Mouse (Mus musculus): ENCODE measurements around the gene Ccdc86. TPM values are rescaled to one million over a fixed set of nuclear protein-coding genes. Genes with fewer than 3 reads are reported as not detected.
A peak's percentile ranks its signal among the peaks of the same experiment; 100 is the strongest.

The Ccdc86 gene
- polyA plus RNA-seq (2016; fragmentation: Nextera tagmentation; extraction: Ambion mirVana): 21.5 and 21.7 TPM in 2 replicates

DNA sequence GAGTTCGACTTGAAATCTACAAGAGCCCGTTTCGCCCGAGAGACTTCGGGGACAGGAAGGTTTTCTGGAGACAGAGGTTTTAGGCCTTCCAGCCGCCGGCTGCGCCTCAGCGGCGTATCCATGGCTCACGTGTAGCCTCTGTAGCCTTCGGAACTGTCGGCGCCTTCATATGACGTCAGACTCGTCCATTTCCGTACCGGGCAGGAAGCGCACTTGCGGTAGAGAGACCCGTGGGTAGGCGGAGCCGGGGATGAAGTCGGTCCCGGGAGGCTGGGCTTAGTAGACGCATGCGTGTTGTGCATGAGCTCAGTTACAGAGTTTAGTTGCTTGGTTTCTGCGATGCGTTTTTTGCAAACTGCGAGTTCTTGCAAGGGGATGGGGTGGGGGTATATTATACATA lies at the start of gene Ccdc86:
Gene Ccdc86, minus strand, starts transcription at position 155 of the 400 bp plus-strand sequence.
- peaks cover 14% of the 10 kb centered on the region for H3K36me3 ChIP-seq
- H3K9me3 ChIP-seq (replicated peaks): no peaks in the 10 kb centered on the region
- peak within 1 kb of the TSS; percentile 72 for H3K4me3 ChIP-seq
- 0% methylated on average over 30 of the region's 30 CpGs for WGBS
- peaks cover 3% of the 10 kb centered on the region; the same call in 1 of the 2 replicates for H3K27me3 ChIP-seq
- peak within 1 kb of the TSS; percentile 100 for H3K4me2 ChIP-seq (replicated peaks)
- ATAC-seq (ENCODE audit: low FRiP score): peak; percentile 98
- H3K4me1 ChIP-seq: peaks cover 39% of the 10 kb centered on the region
- H3K27ac ChIP-seq: peak within 1 kb of the TSS; percentile 23; the same call in 1 of the 2 replicates
- peak within 1 kb of the TSS; percentile 82 for H3K9ac ChIP-seq

DNA sequence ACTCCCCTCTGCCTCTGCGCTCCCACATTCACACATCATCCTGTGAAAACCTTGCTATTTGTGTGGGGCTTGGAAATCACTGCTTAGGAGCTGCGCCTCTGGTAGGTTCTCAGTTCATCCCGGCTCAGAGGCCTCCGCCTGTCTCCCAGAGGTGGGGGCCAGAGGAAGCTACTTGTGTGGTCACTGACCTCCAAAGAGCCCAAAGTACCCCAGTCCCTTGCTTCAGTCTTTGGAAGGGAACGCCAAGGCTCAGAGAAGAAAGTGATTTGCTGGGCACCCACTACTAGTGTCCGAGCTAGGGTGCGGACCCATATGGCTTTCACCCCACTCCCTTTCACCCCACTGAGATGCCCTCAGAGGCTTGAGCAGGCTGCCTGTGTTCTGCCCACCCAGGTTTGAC lies 44.1 kb upstream of the Ccdc86 start, which contains the start of gene Ms4a15:
Gene Ms4a15, minus strand, starts transcription at position 101 of the 400 bp plus-strand sequence.
- Histone ChIP-seq H3K36me3 (no peaks in the 10 kb centered on the region), H3K4me1 (no peaks in the 10 kb centered on the region), H3K9ac (no peak within 1 kb of the TSS), H3K27me3 (no peaks in the 10 kb centered on the region), H3K9me3 (replicated peaks) (no peaks in the 10 kb centered on the region), H3K4me2 (replicated peaks) (no peak within 1 kb of the TSS), H3K27ac (no peak within 1 kb of the TSS), H3K4me3 (no peak within 1 kb of the TSS)
- ATAC-seq (ENCODE audit: low FRiP score): no peak
- WGBS: 84% methylated on average over 7 of the region's 7 CpGs

DNA sequence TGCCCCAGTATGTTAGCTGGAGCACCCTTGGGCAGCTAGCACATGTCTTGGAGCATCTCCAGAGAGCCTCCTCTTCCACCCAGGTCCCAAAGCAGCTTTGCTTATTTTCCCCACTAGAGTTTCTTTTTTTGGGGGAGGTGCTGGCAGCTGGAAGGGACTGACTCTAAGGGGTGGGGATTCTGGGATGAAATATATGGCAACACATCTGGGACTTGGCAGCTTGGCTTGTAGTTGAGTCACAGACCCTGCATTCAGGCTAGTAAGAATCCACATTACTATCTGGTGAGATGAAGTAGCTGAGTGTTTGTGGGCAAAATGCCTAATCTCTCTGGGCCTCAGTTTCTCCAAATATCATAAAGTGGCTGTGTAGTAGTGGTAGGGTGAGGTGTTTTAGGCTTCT lies 42.8 kb upstream of the Ccdc86 start:
- Histone ChIP-seq H3K4me1 (no peaks in the 10 kb centered on the region), H3K27ac (no peak overlapping the region), H3K9me3 (replicated peaks) (no peaks in the 10 kb centered on the region), H3K9ac (no peak overlapping the region), H3K27me3 (no peaks in the 10 kb centered on the region), H3K4me3 (no peak overlapping the region), H3K36me3 (no peaks in the 10 kb centered on the region), H3K4me2 (replicated peaks) (no peak overlapping the region)
- no peak for ATAC-seq (ENCODE audit: low FRiP score)

DNA sequence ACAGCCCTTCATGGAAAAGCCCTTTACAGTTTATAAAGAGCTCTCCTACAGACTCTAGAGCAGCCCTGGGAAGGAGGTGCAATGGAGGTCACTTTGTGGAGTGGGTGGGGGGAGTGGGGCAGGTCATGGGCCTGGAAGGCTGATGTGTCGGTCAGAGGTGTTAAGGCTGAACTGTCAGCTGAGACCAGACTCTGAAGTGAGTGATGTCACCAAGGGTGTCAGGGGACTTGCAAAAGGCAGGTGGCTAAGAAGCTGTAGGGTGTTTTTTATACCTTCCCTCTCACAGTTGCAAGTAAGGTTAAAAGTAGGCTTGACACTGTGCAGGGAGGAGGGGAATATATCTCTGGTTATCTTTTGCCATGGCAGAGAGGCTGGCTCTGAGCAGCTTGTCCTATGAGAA lies 41.7 kb upstream of the Ccdc86 start:
- WGBS: 55% methylated on average over 1 of the region's 1 CpGs
- Histone ChIP-seq H3K4me3 (no peak overlapping the region), H3K27me3 (no peaks in the 10 kb centered on the region), H3K9me3 (replicated peaks) (no peaks in the 10 kb centered on the region), H3K4me1 (no peaks in the 10 kb centered on the region), H3K27ac (no peak overlapping the region), H3K36me3 (no peaks in the 10 kb centered on the region), H3K9ac (no peak overlapping the region), H3K4me2 (replicated peaks) (no peak overlapping the region)
- ATAC-seq (ENCODE audit: low FRiP score): no peak

DNA sequence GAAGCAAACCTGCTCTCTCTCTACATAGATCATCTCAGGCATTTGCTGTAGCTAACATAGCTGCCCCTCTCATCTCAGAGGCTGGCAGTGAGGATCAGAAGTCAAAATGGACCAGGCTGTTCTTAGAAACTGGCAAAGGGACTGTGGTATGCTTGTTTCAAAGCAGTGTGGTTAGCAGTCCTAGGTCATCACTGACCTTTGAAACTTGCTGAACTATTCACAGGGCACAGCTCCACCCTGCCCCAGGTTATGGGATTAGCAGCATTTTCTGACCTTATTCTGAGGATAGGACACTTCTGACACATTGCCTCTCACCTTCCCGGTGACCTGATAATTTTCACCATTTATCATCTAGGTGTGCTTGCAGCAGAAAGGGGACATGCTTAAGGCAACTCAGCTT lies 39.5 kb upstream of the Ccdc86 start:
- Histone ChIP-seq H3K36me3 (no peaks in the 10 kb centered on the region), H3K9me3 (replicated peaks) (no peaks in the 10 kb centered on the region), H3K4me3 (no peak overlapping the region), H3K4me2 (replicated peaks) (no peak overlapping the region), H3K4me1 (no peaks in the 10 kb centered on the region), H3K27me3 (no peaks in the 10 kb centered on the region), H3K27ac (no peak overlapping the region), H3K9ac (no peak overlapping the region)
- WGBS: 88% methylated on average over 1 of the region's 1 CpGs
- ATAC-seq (ENCODE audit: low FRiP score): no peak

DNA sequence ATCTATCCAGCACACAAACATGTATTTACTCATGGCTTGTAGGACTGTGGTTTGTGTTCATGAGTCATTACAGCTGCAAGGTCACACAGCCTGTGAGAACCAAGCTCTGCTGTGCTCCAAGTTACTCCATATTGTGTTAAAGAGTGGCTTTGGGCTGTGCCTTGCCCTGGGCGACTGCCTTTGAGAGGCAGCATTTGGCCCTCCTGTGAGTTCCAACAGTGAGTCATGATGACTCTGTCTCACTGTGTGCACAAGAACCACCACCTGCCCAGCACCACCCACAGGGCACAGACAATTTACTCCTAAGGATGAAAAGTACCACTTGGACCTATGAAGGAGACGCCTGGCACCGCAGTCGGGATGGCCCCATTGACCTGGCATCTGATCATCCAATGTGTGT lies 36.8 kb upstream of the Ccdc86 start:
- 95% methylated on average over 4 of the region's 4 CpGs for WGBS

DNA sequence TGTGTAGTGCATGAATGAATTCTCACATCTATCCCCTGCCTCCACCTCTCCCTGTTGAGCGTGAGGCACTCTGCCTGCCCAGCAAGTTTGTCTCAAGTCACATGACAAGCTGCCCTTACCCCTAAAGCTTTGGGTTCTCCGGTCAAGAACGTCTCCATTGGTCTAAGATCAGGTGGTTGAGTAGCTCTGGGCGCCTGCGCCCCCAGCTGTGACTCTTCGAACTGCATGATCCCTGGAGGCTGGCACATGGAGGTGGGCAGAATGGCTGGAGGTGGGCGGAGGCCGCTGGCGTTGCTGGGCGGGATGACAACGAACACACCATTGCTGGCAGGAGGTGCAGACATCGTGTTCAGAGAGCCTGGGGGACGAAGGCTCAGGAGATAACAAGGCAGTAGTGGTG lies 35.5 kb upstream of the Ccdc86 start:
- H3K9ac ChIP-seq: no peak overlapping the region
- no peaks in the 10 kb centered on the region for H3K36me3 ChIP-seq
- WGBS: 82% methylated on average over 13 of the region's 13 CpGs
- 0 out of 2 replicates have a peak, but pooled peaks cover 3% of the 10 kb centered on the region for H3K27me3 ChIP-seq
- no peaks in the 10 kb centered on the region for H3K9me3 ChIP-seq (replicated peaks)
- no peak overlapping the region for H3K27ac ChIP-seq
- no peak overlapping the region for H3K4me2 ChIP-seq (replicated peaks)
- no peak overlapping the region for H3K4me3 ChIP-seq
- peaks cover 2% of the 10 kb centered on the region for H3K4me1 ChIP-seq
- no peak for ATAC-seq (ENCODE audit: low FRiP score)

More for the DNA sequence above, 36.8 kb upstream of the Ccdc86 start:
- Histone ChIP-seq H3K9ac (no peak overlapping the region), H3K27ac (no peak overlapping the region), H3K4me1 (no peaks in the 10 kb centered on the region), H3K9me3 (replicated peaks) (no peaks in the 10 kb centered on the region), H3K4me2 (replicated peaks) (no peak overlapping the region), H3K4me3 (no peak overlapping the region), H3K36me3 (no peaks in the 10 kb centered on the region), H3K27me3 (0 out of 2 replicates have a peak, but pooled peaks cover 3% of the 10 kb centered on the region)
- no peak for ATAC-seq (ENCODE audit: low FRiP score)

DNA sequence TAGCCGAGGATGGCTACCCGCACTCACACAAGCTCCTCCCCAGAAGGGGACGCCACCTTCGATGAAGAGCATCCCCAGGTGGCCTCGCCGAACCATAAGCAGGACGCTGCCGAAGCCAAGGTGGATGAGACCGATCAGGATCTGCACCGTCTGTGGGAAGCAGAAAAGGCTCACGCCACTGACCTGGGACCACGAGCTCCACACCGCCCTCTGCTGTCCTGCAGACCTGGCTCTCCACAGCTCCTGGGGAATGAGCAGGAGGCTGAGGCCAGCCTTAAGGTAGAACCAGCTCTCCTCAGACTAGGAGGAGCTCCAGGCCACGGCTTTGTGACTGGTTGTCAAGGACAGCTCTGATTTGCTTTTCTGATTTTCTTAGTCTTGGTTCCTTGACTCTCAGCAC lies 34.1 kb upstream of the Ccdc86 start:
- Histone ChIP-seq H3K9ac (no peak overlapping the region), H3K4me1 (peaks cover 4% of the 10 kb centered on the region), H3K4me3 (no peak overlapping the region), H3K36me3 (no peaks in the 10 kb centered on the region), H3K27ac (no peak overlapping the region), H3K27me3 (0 out of 2 replicates have a peak, but pooled peaks cover 3% of the 10 kb centered on the region), H3K4me2 (replicated peaks) (peak overlapping the region; percentile 31), H3K9me3 (replicated peaks) (no peaks in the 10 kb centered on the region)
- no peak for ATAC-seq (ENCODE audit: low FRiP score)
- WGBS: 23% methylated on average over 14 of the region's 14 CpGs

DNA sequence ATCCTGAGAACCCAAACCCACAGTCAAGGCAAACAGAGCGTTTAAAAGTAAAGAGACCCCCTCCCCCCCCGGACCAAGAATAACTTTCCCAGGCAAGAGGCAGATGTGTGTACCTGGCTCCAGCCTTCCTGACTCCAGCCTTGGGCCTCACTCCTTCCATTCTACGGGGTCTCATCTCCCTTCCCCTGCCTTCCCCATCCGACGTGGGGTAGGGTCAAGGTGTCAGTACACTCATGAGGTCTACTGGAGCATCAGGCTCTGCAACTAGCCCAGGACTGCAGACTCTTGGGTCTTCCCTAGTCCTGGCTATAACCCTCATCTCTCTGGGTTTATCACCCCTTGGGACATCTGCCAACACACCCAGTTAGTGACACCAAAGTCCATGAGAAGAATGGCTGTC lies 31.1 kb upstream of the Ccdc86 start:
- ATAC-seq (ENCODE audit: low FRiP score): 0 out of 2 replicates have a peak, but pooled peaks have one; percentile 19
- Histone ChIP-seq H3K27ac (no peak overlapping the region), H3K27me3 (0 out of 2 replicates have a peak, but pooled peaks cover 3% of the 10 kb centered on the region), H3K4me3 (no peak overlapping the region), H3K36me3 (no peaks in the 10 kb centered on the region), H3K4me2 (replicated peaks) (no peak overlapping the region), H3K9me3 (replicated peaks) (no peaks in the 10 kb centered on the region), H3K9ac (no peak overlapping the region), H3K4me1 (peaks cover 4% of the 10 kb centered on the region)
- 92% methylated on average over 5 of the region's 5 CpGs for WGBS

DNA sequence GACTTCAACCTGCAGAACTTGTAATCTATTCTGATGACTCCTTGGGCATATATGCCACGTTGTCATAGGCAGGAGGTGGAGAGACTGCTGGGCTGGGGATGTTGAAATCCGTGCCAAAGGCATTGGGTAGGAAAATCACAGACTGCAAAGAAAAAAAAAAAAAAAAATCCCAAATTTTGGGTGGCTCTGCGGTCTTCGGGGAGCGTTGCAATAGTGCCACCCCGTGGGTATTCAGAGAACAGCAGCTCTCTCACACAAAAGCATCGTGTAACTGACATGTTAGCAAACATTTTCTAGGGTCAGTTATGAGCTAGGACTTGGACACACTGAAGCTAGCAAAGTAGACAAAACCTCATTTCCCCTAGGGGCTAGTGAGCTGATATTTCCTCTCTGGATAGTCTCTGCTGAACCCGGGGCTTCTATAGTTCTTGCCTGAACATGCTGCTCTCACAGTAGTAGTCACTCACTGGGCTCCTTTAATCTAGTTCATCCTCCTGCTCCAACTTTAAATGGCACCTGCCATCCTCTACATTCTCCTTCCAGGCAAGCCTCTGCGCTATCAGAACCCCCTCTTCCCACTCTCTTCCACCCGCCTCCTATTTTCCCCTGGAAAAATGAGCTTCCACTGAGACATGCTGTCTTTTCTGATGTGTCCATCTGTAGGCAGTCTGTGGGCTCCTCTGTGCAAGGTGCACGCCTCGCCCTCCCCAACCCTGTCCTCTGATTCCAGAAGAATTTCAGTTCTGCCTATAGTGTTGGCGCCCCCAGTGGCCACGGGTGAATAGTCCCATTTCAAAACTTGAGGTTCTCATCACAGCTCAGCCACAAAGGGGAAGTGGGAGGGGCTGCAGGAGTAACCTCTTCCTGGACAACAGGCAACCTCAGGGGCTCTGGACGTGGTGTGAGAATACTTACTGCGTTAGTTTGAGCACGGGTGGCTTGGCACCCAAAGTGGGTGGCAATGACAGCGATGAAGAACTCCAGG lies 30.4 kb upstream of the Ccdc86 start:
- WGBS: 14% methylated on average over 18 of the region's 18 CpGs
- H3K36me3 ChIP-seq: no peaks in the 10 kb centered on the region
- H3K4me3 ChIP-seq: no peak overlapping the region
- no peaks in the 10 kb centered on the region for H3K9me3 ChIP-seq (replicated peaks)
- no peak overlapping the region for H3K27ac ChIP-seq
- peak; percentile 48; the same call in 1 of the 2 replicates for ATAC-seq (ENCODE audit: low FRiP score)
- no peak overlapping the region for H3K9ac ChIP-seq
- 0 out of 2 replicates have a peak, but pooled peaks cover 3% of the 10 kb centered on the region for H3K27me3 ChIP-seq
- H3K4me2 ChIP-seq (replicated peaks): peak overlapping the region; percentile 26
- H3K4me1 ChIP-seq: peaks cover 4% of the 10 kb centered on the region

DNA sequence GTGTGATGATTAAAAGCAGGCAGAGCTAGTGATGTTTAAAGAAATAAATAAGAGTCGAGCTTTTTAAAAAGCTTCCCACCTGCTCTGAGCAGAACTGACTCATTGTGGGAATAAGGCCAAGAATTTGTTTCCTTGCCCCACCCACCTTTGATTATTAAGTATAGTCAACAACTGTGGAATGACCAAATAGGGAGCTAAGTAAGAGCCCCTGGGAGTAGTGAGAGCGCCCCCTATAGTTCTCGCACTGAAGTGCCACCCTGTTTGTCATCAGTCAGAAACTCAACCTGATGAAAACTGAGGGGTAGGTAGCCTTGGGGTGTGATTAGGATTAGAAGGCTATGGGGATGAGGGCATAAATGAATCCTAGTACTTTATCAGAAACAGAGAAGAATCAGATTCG lies 27.3 kb upstream of the Ccdc86 start:
- ATAC-seq (ENCODE audit: low FRiP score): no peak
- H3K27me3 ChIP-seq: no peaks in the 10 kb centered on the region
- no peaks in the 10 kb centered on the region for H3K36me3 ChIP-seq
- no peaks in the 10 kb centered on the region for H3K9me3 ChIP-seq (replicated peaks)
- peaks cover 4% of the 10 kb centered on the region for H3K4me1 ChIP-seq
- H3K9ac ChIP-seq: no peak overlapping the region
- WGBS: 57% methylated on average over 4 of the region's 4 CpGs
- H3K4me2 ChIP-seq (replicated peaks): no peak overlapping the region
- no peak overlapping the region for H3K27ac ChIP-seq
- H3K4me3 ChIP-seq: no peak overlapping the region

DNA sequence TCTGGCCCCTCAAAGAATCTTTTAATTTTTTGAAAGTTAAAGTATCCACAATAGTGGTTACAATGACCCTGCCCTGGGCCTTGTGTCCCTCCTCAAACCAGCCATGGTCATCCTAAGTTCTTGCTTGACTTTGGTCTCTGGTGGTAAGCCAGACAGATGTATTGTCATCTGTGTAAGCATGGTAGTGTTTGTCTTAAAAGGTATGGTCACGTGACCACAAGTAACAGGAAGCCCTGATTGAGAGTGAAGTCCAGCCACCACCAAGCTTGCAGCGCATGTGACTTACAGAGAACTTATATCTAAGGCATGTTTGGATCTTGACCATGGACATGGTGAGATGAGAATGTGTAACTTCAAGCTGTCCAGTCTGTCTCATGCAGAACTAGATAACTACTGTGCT lies 26.1 kb upstream of the Ccdc86 start:
- Histone ChIP-seq H3K27ac (no peak overlapping the region), H3K4me1 (peaks cover 4% of the 10 kb centered on the region), H3K27me3 (no peaks in the 10 kb centered on the region), H3K4me2 (replicated peaks) (no peak overlapping the region), H3K36me3 (no peaks in the 10 kb centered on the region), H3K9me3 (replicated peaks) (0 out of 2 replicates have a peak, but pooled peaks cover 4% of the 10 kb centered on the region), H3K4me3 (no peak overlapping the region), H3K9ac (no peak overlapping the region)
- 82% methylated on average over 2 of the region's 2 CpGs for WGBS
- ATAC-seq (ENCODE audit: low FRiP score): no peak

All from hindbrain, embryonic 12.5 days (tissue).